Mouse (Mus musculus) limb, embryonic 14.5 days (tissue): ENCODE measurements at regions not wholly inside any gene's neighbourhood (a gene's known extent, or its start where the extent isn't known, plus 50 kb on each side); places are given as distances from the start of the nearest gene placed in this dataset.

Experiments used
- ATAC-seq: fragments of 200-750 bp; cut with Nextera tagmentation; 2 replicates; pipeline ENCODE4 v1.8.0; 2017; ENCODE audit warnings: low read depth, moderate number of reproducible peaks, moderate TSS enrichment; ENCODE audit not compliant: low FRiP score
- DNase-seq: peaks from one replicate; pipeline ENCODE4 v3.0.0-alpha.2; 2015; ENCODE audit warnings: low spot score
- H3K27ac ChIP-seq: fragments of 300-500 bp; sonication (generic); replicated peaks from 2 replicates; pipeline ENCODE4 v1.5.1; 2014; ENCODE audit warnings: low read depth, mild to moderate bottlenecking, low read length, moderate library complexity, mixed read lengths
- H3K27me3 ChIP-seq: fragments of 300-500 bp; sonication (generic); 2 replicates; pipeline ENCODE4 v1.6.1; 2014; ENCODE audit warnings: low read length, mixed read lengths; ENCODE audit not compliant: control insufficient read depth, insufficient read depth
- H3K36me3 ChIP-seq: fragments of 300-500 bp; sonication (generic); 2 replicates; pipeline ENCODE4 v1.6.1; 2014; ENCODE audit warnings: mild to moderate bottlenecking, low read length, moderate library complexity, mixed read lengths; ENCODE audit not compliant: control insufficient read depth, insufficient read depth
- H3K4me1 ChIP-seq: fragments of 300-500 bp; sonication (generic); 2 replicates; pipeline ENCODE4 v1.6.1; 2014; ENCODE audit warnings: antibody characterized with exemption, low read length, mixed read lengths; ENCODE audit not compliant: control insufficient read depth, insufficient read depth
- H3K4me2 ChIP-seq: fragments of 300-500 bp; sonication (generic); replicated peaks from 2 replicates; pipeline ENCODE4 v1.6.1; 2014; ENCODE audit warnings: low read depth, mild to moderate bottlenecking, low read length, moderate library complexity; ENCODE audit not compliant: severe bottlenecking
- H3K4me3 ChIP-seq: fragments of 300-500 bp; sonication (generic); replicated peaks from 2 replicates; pipeline ENCODE4 v1.5.1; 2014; ENCODE audit warnings: low read length
- H3K9ac ChIP-seq: fragments of 300-500 bp; sonication (generic); 2 replicates; pipeline ENCODE4 v1.6.1; 2014; ENCODE audit warnings: mild to moderate bottlenecking, low read depth, low read length, moderate library complexity; ENCODE audit not compliant: severe bottlenecking
- H3K9me3 ChIP-seq: fragments of 300-500 bp; sonication (generic); 2 replicates; pipeline ENCODE4 v1.6.1; 2016; ENCODE audit warnings: low read length; ENCODE audit not compliant: control insufficient read depth
- POLR2A ChIP-seq: fragments of 200-500 bp; IDR thresholded peaks from 2 replicates; pipeline ENCODE4 v1.8.0; 2012; ENCODE audit warnings: inconsistent platforms, mild to moderate bottlenecking, moderate library complexity, borderline replicate concordance; ENCODE audit not compliant: insufficient read depth, insufficient read length; ENCODE audit errors: extremely low read depth
- WGBS: fragments of 180-500 bp; shearing (Covaris S2); extraction: QIAGEN DNeasy Blood & Tissue Kit; methylation state at CpG from one replicate; pipeline ENCODE4 v1.1.7; 2014; 5-methylcytosine and 5-hydroxymethylcytosine counted together

DNA sequence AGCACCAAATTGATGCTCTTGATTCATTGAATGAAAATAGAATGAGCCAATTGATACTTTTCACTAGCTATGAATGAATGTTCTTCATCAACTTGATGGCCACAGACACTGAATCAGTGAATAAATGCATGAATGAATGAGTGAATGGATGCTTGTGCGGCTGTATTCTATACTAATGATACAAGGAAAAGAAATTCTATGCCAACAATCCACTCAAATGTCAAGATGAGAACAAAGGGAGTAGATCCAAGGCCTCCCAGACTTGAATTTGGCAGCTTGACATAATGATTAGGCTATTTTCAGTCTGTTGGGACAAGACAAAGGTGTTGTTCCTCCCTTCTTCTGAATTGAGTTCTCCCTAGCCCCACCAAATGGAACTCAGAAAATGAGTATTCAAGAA lies 393.1 kb downstream of the Btg1 start:
- 91% methylated on average over 1 of the region's 1 CpGs for WGBS
- Histone ChIP-seq H3K27me3 (no peaks in the 10 kb centered on the region), H3K4me3 (no peak overlapping the region), H3K9me3 (no peaks in the 10 kb centered on the region), H3K36me3 (no peaks in the 10 kb centered on the region), H3K4me2 (no peak overlapping the region), H3K9ac (no peak overlapping the region), H3K27ac (no peak overlapping the region), H3K4me1 (no peaks in the 10 kb centered on the region)
- no peak for ATAC-seq
- no peak for TF ChIP-seq POLR2A
- no peak for DNase-seq

DNA sequence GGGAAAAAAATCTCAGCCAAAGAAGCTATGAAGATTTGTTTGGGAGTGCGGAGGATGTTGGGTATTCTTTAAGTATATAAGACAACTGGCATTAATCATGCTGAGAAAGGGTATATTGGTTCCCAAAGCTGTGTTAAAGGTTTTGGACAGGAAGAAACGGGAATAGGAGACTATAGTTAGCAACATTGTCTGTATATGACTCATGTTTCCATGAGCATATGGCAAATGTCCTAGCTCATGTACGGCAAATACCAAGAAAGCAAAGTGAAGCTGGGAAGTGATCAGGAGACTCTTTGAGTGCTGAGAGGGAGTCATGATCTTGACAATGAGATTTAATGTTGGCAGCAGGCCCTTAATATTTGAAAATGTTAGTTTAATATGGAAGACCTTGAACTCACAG lies 401.8 kb downstream of the Btg1 start:
- no peaks in the 10 kb centered on the region for H3K27me3 ChIP-seq
- no peak for DNase-seq
- H3K27ac ChIP-seq = no peak overlapping the region
- H3K4me3 ChIP-seq = no peak overlapping the region
- no peak for ATAC-seq
- no peak overlapping the region for H3K4me2 ChIP-seq
- H3K4me1 ChIP-seq = no peaks in the 10 kb centered on the region
- TF ChIP-seq POLR2A = no peak
- no peaks in the 10 kb centered on the region for H3K36me3 ChIP-seq
- H3K9ac ChIP-seq = no peak overlapping the region
- 60% methylated on average over 3 of the region's 3 CpGs for WGBS
- H3K9me3 ChIP-seq = no peaks in the 10 kb centered on the region

DNA sequence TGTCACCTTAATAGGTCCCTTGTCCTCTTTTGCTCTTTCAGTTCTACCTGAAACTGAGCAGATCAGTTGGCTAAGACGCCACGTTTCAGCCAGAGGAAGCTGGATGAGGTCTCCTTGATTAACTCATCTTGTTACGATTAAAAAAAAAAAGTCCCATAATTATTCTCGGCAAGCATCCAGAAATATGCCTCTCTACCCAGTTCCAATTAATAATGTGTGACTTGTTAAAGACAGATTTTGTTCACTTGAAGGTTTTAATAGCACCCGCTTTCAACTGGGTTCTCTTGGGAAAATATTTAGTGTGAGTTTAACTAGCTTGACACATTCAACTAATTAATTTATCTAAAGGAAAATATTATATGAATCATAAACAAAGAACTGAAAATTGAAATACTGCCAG lies 412.0 kb downstream of the Btg1 start:
- Histone ChIP-seq H3K4me2 (no peak overlapping the region), H3K4me3 (no peak overlapping the region), H3K27me3 (no peaks in the 10 kb centered on the region), H3K27ac (no peak overlapping the region), H3K9ac (no peak overlapping the region), H3K36me3 (no peaks in the 10 kb centered on the region), H3K4me1 (no peaks in the 10 kb centered on the region), H3K9me3 (no peaks in the 10 kb centered on the region)
- DNase-seq (no peak), ATAC-seq (no peak)
- no peak for TF ChIP-seq POLR2A
- WGBS = 55% methylated on average over 5 of the region's 5 CpGs

DNA sequence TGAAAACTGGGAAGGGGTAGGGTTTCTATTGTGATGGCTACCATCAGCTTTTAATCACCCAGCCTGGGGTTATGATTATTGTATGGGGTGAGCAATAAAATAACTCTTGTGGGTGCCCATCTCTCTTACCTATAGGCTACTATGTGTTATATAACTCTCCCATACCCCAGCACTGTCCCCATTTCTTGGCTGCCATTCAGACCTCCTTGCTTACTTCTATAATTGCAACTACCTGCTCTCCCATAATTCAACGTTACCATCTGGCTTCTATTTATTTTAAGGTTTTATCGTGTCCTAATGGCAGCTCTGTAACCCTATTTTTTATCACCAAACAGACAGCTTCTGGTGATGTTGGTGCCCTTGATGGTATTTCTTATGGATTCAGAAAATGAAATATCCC lies 414.2 kb downstream of the Btg1 start:
- no peak for TF ChIP-seq POLR2A
- H3K9me3 ChIP-seq = no peaks in the 10 kb centered on the region
- DNase-seq = no peak
- H3K27me3 ChIP-seq = no peaks in the 10 kb centered on the region
- H3K4me2 ChIP-seq = no peak overlapping the region
- H3K4me1 ChIP-seq = no peaks in the 10 kb centered on the region
- no peak overlapping the region for H3K9ac ChIP-seq
- H3K27ac ChIP-seq = no peak overlapping the region
- WGBS = 37% methylated on average over 2 of the region's 2 CpGs
- no peak overlapping the region for H3K4me3 ChIP-seq
- ATAC-seq = no peak
- no peaks in the 10 kb centered on the region for H3K36me3 ChIP-seq

DNA sequence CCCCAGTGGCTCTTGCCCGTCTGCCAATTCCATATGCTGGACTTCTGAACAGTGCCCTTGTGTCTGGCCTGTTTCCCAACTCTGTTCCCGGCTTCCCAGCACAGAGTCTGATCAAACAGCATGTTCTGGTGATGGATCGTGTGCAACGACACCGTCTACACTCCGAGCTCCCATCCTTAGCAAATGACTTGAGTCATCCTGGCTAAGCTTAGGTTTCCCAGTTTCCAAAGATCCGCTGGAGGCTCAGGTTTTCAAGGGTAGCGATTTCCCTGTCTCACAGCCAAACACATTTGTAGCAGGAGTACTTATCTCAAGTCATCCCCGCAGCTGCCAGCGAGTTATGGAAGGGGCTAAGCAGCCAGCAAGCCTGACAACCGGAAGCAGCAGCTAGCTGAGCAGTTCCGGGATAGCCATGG lies 418.6 kb downstream of the Btg1 start:
- no peak overlapping the region for H3K27ac ChIP-seq
- TF ChIP-seq POLR2A = no peak
- no peaks in the 10 kb centered on the region for H3K9me3 ChIP-seq
- H3K4me2 ChIP-seq = no peak overlapping the region
- no peaks in the 10 kb centered on the region for H3K36me3 ChIP-seq
- H3K4me1 ChIP-seq = no peaks in the 10 kb centered on the region
- no peak for ATAC-seq
- no peak overlapping the region for H3K9ac ChIP-seq
- H3K27me3 ChIP-seq = no peaks in the 10 kb centered on the region
- WGBS = 73% methylated on average over 12 of the region's 12 CpGs
- no peak for DNase-seq
- no peak overlapping the region for H3K4me3 ChIP-seq

DNA sequence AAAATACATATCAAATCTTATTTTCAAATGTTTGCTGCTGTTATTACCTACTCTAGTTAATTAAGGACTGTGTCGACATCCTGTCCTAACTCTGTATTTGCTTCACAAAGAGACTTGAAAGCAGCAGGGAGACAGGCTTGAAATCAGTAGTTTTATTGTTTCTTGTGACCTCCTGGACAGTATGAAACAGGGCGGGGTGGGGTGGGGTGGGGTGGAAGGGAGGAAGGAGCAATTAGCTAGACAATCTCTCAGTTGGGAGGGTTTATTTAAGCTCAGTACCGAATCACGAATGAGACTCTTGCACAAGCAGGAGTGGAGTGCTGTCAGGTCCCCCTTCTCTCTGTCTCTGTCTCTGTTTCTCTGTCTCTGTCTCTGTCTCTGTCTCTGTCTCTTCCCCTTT lies 421.2 kb downstream of the Btg1 start:
- no peak overlapping the region for H3K27ac ChIP-seq

More for the DNA sequence above, 421.2 kb downstream of the Btg1 start:
- no peak for TF ChIP-seq POLR2A
- WGBS = 40% methylated on average over 4 of the region's 4 CpGs
- ATAC-seq (no peak), DNase-seq (no peak)
- H3K27me3 ChIP-seq = no peaks in the 10 kb centered on the region
- no peaks in the 10 kb centered on the region for H3K4me1 ChIP-seq
- H3K36me3 ChIP-seq = no peaks in the 10 kb centered on the region
- no peak overlapping the region for H3K9ac ChIP-seq
- H3K9me3 ChIP-seq = no peaks in the 10 kb centered on the region
- H3K4me2 ChIP-seq = no peak overlapping the region
- H3K4me3 ChIP-seq = no peak overlapping the region
